Mouse (Mus musculus) mature B cell (primary cell): ENCODE data around the gene Tnfrsf26.
"Not testable (repeated sequence)": the region's sequence is repeated elsewhere in the genome, so short reads cannot be mapped to it uniquely, and the experiment has no call there.

Experiments used
- in situ Hi-C: fragments of 300-500 bp; cut with MboI; formaldehyde crosslinking; loops from 2 replicates; pipeline ENCODE4 v1.14.3; 2019

Gene Tnfrsf26

DNA sequence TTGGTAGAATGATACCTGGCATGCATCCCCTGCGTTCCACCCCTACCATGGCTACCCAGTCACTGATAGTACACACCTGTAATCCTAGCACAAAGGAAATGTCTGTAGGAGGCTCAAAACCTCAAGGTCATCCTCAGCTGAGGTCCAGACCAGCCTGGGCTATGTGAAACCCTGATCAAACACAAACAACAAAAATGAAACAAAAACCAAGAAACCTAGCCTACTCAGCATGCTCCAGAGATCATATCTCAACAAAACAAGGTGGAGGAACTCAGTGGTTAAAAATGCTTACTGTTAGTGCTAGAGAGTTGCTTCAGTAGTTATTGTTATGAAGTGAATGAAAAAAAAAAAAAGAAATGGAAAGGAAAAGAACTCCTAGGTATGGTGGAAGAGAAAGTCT is at the start of gene Tnfrsf26:
Gene Tnfrsf26 (minus strand): TSS at position 183 of the 400 bp plus-strand sequence.
- in situ Hi-C loops, result no loop called here

DNA sequence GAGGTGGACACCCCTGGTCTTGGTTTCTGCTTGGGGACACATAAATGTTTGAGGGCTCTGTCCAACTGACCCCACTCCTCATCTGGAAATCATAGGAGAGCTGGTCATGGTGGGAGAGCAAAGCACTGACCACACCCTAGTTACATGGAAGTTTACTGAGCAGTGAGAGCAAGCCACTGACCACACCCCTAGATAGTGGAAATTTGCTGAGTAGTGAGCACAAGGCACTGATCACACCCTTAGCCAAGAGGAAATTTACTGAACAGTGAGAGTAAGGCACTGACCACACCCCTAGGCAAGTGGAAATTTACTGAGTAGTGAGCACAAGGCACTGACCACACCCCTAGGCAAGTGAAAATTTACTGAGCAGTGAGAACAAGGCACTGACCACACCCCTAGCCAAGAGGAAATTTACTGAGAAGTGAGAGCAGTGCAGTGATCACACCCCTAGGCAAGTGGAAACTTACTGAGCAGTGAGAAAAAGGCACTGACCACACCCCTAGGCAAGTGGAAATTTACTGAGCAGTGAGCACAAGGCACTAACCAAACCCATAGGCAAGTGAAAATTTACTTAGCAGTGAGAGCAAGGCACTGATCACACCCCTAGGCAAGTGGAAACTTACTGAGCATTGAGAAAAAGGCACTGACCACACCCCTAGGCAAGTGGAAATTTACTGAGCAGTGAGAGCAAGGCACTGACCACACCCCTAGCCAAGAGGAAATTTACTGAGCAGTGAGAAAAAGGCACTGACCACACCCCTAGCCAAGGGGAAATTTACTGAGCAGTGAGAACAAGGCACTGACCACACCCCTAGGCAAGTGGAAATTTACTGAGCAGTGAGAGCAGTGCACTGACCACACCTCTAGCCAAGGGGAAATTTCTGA is 38.1 kb upstream of the Tnfrsf26 start:
- in situ Hi-C loops, result no loop called here

DNA sequence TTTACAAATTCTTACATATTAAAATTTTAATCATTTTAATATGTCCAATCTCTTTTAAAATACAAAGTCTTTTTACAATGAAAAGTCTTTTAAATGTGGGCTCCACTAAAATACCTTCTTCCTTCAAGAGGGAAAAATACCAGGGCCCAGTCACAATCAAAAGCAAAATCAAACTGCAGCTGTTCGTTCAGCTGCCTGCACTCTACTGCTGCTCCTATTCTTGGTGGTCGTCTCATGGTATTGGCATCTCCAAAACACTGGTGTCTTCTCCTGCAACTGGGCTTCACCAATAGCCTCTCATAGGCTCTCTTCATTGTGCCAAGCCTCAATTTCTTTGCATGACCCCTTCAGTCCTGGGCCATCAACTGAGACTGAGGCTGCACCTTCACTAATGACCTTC is 34.9 kb upstream of the Tnfrsf26 start:
- in situ Hi-C loops, result no loop called here

DNA sequence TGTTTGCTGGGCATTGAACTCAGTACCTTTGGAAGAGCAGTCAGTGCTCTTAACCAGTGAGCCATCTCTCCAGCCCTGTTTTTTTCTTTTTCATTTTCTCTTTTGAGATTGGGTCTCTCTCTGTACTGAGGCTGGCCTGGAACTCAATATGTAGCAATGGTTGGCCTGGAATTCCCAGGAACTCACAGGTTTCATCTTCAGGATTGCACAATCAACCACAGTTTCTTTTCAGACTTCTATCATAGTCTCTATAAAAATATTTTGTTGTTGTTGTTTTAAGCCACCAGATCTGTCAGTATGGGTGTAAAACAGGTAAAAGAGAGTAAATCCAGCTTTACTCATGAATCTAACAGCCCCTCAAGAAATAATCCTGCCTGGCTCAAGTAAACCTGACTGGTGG is 32.3 kb upstream of the Tnfrsf26 start:
- in situ Hi-C loops, result no loop called here

DNA sequence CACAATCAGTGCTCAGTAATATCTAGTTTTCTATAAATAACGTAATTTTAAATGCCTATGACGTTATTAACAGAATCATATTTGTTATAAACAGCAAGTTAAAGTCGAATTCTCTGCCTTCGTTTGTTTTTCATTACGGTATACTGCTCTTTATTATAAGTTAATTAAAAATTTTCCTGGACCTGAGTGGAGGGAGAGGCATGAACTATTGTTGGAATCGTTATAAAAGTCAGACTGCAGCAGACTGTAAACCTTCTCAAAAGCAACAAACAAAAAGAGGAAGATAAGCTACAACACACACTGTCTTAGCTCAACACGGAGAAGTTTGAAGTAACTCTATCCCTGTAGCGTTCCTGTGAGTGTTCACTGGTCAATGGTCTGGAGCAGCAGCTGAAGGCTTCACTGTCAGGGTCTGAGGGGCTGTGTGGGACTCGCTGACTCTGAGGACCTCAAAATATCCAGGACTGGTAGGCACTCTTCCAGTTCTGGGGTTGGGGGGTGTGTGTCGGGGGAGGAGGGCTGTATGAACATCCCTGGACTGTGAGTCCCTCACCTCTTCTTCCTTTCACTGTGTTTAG is 21.3 kb upstream of the Tnfrsf26 start:
- in situ Hi-C loops, result not testable (repeated sequence)

DNA sequence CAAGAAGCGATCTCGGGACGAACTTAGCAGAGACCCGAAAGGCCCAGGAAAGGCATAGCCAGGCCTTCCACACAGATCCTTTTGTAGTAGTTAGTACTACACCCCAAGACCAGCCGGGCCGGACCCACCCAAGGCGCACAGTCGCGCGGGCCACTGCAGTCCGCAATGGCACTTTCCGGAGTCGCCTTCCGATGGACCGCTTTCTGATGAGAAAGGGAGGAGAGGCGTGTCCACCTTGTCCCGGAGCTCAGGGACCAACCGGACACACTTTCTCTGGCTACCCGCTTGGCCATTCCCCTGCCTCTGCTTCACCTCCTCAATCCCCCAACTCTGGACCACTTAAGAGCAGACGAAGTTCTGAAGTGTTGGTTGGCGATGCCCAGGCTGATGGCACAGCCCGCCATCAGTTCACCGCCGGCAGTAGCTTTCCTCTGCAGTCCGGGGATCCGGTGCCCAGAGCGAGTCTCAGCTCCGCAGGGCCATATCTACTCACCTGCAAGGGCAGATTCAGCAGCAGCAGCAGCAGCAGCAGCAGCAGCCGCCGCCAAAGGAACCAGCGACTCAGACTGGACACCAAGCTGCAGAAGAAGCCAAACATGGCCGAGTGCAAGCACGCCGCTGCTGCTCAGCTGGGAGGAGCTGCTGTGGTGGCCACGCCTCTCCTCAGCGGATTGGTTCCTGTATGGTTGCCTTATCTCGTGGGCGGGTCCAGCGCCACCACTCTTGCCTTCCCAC is 20.7 kb upstream of the Tnfrsf26 start, which contains the start of gene Tnfrsf22:
Gene Tnfrsf22 (minus strand): TSS at position 628 of the 735 bp plus-strand sequence.
- in situ Hi-C loops, result no loop called here

DNA sequence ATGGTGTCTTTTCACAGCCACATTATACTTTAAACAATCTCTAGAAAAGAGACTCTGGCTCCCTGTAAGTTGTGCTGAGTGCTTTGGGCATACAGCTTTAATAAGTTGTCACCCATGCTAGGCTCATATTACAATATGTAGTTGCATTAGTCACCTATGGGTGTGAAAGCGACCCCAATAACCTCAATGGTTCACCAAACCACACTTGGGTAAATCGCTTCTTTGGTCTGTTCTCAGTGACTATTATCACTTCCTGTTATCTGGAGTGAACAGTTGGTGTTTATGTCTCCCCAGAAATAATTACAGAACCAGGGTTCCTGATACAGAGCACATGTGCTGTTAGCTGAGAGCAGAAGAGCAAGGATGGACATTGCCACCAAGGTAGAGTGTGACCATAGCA is 15.4 kb upstream of the Tnfrsf26 start:
- in situ Hi-C loops, result not testable (repeated sequence)

DNA sequence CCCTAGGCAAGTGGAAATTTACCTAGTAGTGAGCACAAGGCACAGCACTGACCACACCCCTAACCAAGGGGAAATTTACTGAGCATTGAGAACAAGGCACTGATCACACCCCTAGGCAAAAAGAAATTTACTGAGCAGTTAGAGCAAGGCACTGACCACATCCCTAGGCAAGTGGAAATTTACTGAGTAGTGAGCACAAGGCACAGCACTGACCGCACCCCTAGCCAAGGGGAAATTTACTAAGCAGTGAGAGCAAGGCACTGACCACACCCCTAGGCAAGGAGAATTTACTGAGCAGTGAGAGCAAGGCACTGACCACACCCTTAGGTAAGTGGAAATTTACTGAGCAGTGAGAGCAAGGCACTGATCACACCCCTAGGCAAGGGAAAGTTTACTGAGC is 8.2 kb upstream of the Tnfrsf26 start:
- in situ Hi-C loops, result no loop called here

DNA sequence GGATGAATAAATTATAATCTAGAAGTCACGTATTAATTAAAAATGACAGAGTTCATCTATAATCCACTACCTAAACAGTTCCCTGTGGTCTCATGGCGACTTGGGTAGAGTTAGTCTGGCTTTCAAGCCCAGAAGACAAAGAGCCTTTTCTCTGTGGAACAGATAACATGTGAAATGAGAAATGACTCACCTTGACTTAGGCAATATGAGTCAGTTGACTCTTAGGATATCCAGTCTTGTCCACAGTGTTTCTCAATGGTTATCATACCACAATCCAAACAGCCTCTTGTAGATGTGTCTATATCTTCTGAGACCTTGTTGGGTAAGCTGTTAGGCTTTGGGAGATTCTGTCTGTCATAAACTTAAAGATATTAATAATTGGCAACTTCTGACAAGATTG is 3.0 kb upstream of the Tnfrsf26 start:
- in situ Hi-C loops, result no loop called here

DNA sequence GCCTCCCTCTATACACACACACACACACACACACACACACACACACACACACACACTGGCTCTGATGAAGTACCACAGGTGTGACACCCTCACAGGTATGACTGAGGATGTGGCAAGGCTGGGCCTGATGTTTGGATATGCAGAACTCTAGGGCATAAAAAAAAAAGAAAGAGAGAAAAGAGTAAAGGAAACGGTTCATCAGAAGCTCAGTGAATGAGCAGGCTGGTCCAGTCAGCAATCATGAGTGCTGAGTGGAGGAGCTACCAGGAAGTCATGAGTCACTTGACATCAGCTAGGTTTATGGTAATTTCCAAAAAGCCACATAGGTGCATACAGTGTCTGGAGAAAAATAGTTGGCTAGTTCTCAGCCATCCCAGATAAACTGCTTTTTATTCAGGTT is 979 bp upstream of the Tnfrsf26 start:
- in situ Hi-C loops, result no loop called here

DNA sequence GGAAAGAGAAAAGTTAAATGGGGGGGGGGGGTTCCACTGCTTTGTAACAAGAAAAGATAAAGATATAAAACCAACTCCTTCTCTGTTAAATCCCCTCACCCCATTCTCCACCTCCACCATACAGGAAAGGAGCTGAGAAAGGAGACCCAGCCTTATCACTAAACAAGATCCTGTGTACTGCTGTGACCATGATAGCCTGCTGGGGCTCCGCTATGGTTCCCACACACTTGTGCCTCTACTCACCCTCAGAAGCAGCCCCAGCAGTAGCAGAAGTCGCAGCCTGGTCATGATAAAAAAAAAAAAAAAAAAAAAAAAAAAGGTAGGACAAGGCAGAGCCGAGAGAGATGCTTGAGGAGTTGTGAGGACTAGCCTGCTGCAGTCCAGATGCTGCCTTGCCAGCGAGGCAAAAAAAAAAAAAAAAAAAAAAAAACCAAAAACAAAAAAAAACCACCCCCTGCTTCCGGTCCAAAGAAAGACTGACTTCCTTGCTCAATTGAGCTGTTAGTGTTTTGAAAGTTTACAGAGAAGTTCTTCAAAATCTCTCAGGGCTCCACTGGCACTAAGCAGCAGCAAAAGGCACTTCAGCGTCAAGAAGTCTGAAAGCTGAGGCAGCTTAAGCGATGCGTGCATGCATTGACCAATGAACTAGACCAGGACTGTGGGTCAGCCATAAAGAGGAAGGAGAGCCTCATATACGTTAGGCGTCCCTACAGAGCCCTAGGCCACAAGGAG is 801 bp downstream of the Tnfrsf26 start:
- in situ Hi-C loops, result no loop called here

DNA sequence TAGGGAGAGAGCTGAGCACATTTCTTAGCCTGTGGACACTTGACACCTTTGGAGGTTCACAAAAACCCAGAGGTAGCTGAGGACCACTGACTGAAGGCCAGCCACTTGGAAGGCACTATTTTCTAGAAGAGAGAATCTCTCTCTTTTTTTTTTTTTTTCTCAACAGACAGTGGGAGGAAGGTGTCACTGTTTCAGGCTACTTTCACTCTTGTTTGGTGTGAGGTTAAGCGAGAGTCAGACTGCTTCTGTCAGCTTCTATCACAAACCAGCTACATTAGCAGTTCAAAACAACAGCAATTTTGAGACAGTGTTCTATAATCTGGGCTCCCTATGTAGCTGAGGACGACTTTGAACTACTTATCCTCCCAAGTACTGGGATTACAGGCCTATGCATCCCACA is 2.3 kb downstream of the Tnfrsf26 start:
- in situ Hi-C loops, result no loop called here

DNA sequence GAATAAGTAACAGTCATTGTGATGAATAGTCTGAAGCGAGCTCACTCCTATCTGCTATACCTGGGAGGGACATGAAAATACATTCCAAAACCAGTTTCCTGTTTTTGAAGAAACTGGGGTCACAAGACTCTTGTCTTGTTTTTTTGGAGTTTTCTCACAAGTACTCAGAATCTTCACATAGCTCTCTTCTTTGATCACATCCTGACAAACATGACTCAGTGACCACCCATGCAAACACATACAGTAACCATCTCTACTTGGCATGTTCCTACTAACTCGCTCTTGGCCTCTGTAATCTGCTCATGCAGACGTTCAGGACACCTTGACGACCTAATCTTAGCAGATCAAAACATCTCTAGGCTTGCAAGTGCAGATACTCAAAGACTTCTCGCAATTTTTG is 3.4 kb downstream of the Tnfrsf26 start:
- in situ Hi-C loops, result no loop called here

DNA sequence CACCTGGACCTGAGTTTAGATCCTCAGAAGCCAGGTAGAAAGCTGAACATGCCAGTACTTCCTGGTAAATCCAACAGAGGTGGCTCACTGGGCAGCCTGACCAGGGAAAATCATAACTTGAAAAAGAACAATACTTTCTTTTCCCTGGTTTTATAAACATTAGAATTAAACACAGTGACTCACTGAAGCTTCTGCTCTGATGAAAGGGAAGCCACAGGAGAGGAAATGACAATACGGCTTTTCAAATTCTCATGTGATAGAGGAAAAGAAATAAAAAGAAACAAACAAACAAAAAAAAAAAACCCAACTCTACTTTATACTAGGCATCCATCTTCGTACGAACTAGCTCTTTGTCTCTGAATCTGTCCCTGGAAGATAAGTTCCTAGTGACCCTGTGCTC is 4.0 kb downstream of the Tnfrsf26 start:
- in situ Hi-C loops, result no loop called here

DNA sequence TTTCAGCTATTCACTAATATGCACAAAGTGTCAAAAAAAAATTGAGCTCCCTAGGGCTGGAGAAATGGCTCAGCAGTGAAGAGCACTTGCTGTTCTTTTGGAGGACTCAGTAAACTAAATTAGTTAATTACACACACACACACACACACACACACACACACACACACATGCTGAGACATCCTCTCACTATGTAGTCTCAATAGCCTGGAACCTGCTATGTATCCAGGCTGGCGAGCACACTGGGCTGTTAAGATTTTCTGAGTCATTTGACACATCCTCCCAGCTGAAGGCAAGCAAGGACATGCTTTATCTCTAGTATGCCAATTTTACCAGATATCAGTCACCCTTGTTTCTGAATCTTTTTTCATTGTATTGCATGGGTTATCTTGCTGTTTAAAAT is 7.6 kb downstream of the Tnfrsf26 start:
- in situ Hi-C loops, result no loop called here

DNA sequence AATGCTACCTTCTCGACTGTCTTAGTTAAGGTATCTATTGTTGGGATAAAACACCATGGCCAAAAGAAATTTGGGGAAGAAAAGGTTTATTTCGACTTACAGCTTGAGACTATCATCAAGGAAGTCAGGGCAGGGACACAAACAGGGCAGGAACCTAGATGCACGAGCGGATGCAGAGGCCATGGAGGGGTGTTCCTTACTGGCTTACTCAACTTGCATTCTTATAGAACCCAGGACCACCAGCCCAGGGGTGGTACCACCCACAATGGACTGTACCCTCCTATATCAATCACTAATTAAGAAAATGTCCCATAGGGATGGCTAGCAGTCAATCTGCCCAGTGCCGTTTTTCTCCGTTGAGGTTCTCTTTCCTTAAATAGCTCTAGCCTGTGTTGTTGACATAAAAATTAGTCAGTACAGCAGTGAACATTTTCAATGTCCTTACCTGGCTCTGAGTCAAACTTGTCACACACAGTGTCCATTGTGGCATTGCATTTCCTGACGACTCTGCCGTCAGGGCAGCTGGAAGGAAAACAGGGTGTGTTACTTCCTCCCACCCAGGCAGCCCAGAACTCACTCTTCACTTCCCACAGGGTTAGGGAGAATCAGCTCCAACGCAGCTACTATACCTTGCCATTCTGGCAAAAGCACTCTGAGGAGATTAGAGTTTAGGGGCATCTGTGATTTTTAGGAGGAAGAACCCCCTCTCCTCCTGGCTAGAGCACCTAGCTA is 14.0 kb downstream of the Tnfrsf26 start:
- in situ Hi-C loops, result no loop called here

DNA sequence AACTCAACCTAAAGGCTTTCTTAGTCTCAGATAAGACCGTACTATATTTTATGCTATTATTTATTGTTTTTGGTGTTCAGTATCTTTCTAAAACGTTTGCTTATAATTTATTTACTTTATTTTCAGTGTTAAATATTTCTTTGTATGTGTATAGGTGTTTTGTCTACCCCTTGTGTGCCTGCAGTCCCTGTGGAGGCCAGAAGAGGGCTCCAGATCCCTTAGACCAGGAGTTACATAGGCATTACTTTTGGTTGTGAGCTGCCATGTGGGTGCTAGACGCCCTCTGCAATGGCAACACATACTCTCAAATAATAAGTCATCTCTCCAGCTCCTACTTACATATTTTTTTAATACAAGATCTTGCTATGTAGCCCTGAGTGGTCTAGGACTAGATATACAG is 16.3 kb downstream of the Tnfrsf26 start:
- in situ Hi-C loops, result no loop called here

DNA sequence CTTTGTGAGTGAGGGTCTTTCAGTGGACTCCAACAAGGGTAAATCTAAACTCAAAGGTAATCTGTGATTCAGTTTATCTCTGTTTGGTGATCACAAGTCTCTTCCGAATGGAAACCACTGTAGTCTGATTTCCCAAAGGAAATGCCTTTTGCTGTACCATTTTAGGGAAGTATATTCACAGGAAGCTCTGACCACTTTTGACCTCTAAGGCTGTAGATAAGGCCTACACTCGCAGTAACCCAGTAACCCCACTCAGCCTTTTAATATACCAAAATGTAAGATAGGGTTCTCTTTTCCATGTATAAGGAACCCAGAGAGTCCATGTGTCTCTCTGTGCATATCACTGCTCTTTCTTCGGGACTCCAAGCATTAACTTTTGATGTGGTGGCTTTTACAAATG is 23.2 kb downstream of the Tnfrsf26 start:
- in situ Hi-C loops, result no loop called here

DNA sequence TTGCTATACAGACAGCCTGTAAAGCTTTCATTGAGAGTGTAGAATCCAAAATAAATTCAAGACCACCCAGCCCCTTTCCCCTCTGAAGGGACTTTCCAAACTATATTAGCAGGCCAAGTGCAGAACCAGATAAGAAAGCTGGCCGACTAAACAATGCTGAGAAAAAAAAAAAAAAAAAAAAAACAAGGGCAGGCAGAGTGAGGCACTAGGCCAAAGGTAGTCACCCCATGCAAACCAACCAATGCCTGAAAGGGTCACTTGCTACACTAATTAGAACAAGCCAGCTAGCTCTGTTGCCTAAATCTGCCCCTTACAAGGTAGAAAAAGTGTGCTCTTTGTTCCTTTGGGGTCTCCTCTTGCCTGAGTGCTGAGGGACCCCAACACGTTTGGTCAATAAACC is 23.6 kb downstream of the Tnfrsf26 start:
- in situ Hi-C loops, result no loop called here

DNA sequence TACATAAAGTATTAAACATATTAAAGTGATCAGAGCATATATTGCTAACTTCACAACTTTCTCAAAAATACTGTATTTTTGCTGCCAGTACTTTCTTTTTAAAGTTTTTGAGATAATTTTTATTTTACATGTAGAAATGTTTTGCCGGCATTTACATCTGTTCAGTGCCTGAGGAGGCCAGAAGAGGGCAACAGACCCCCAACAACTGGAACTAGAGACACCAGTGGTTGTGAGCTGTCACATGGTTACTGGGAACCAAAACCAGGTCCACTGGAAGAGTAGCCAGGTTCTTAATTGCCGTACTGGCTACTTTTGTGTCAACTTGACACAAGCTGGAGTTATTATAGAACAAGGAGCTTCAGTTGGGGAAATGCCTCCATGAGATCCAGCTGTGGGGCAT is 26.8 kb downstream of the Tnfrsf26 start:
- in situ Hi-C loops, result no loop called here

DNA sequence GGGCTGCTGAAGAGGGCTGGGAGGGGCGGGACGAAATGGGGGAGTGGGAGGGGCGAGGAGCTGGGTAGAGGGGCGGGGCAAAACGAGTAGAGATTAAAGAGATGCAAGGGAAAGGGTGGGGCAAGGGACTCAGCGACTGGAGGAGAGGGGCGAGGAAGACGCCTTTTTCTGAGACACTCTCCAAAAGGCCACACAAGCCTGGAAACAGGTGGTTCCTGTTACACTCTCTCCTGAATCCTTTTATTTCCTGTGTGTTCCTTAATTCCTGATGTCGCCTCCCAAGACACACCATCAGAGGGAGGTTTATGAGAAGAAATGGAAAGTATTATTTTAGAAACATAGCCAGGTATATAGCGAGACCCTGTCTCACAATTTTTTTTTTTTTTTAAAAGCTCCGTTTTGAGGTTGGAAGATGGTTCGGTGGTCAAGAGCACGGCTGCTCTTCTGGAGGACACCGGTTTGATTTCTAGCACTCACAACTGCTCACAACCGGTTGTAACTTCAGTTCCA is 28.2 kb downstream of the Tnfrsf26 start:
- in situ Hi-C loops, result no loop called here
